Mouse (Mus musculus) c-Kit-positive CD71-positive TER-119-positive erythroid progenitor cells, embryonic 14.5 days (primary cell): ENCODE measurements at regions not wholly inside any gene's neighbourhood (a gene's known extent, or its start where the extent isn't known, plus 50 kb on each side); places are given as distances from the start of the nearest gene placed in this dataset.

Experiments
- DNase-seq: peaks from one replicate; pipeline ENCODE4 v3.0.0-alpha.2; 2013; ENCODE audit warnings: low spot score

DNA sequence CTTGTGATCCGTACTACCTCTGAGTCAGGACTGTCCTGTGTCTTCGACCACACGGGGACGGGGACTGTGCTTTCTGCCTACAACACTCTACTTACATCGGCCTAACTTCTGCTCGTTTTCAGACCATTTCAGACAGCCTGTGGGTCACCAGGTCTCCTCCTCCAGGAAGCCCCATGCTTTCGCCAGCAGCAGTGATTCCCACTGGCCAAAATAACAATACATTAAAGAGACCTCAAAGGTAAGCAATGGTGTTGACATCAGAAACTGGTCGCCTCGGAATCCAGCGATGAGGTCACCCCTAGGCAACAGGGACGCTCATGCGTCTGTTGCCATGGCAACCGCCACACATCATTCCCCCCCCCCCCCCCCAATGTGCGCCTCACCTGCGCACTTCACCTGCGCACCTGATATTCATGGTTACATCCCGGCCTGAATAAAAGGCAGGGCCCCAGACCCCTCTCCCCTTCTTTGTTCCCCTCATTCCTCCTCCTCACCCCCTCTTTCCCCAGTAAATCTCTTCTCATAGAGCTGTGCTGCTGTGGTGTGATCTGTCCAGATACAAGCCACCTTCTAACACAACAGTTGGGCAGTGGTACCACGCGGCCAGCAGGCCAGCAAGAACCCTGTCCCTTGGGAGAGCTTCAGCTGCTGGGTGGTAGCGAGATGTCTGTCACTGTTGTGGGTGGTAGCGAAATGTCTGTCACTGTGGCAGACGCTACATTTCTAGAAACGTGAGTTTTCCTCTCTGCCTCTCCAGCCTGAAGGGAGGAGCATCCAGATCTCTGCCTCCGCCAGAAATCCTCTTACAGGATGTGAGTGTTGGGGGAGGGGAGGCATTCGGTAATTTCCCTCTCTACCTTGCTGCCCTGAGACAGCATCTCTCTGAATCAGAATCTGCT, 145.0 kb downstream of the Setd4 start:
- DNase-seq = no peak

GRCm38 (mm10) chr16:93458011-93458585, 145.8 kb downstream of the Setd4 start:
- no peak for DNase-seq

DNA sequence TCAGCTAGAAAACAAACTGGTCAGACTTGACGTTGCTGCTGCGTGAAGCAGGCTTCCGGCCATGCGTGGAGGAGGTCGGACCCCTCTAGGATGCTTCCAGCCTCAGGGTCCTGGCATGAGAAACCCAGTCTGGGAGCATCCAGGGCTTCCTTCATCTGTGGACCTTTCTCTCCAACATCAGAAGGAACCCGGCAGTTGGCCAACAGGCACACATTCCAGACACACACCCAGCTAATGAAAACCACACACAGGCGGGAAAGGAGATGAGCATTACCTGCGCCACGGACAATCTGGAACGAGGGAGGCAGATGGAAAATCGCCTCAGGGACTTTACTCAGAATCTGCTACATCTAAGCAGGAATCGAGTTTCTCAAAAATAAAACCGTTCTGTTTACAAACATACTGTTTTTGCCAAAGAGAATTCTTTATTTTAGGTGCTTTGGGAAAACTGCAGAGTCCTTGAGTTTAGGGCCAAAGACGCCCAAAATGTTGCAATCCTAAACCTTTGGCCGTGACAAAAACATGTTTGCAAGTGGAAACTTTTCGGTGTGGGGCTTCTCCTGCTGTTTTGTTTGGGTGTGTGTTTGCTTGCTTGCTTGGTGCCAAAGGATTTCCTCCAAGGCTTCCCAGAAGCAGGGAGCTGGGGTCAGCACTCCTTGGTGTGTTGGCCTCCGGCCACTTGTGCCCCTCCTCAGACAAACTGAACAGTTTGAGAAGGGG, 147.0 kb downstream of the Setd4 start:
- DNase-seq = no peak

DNA sequence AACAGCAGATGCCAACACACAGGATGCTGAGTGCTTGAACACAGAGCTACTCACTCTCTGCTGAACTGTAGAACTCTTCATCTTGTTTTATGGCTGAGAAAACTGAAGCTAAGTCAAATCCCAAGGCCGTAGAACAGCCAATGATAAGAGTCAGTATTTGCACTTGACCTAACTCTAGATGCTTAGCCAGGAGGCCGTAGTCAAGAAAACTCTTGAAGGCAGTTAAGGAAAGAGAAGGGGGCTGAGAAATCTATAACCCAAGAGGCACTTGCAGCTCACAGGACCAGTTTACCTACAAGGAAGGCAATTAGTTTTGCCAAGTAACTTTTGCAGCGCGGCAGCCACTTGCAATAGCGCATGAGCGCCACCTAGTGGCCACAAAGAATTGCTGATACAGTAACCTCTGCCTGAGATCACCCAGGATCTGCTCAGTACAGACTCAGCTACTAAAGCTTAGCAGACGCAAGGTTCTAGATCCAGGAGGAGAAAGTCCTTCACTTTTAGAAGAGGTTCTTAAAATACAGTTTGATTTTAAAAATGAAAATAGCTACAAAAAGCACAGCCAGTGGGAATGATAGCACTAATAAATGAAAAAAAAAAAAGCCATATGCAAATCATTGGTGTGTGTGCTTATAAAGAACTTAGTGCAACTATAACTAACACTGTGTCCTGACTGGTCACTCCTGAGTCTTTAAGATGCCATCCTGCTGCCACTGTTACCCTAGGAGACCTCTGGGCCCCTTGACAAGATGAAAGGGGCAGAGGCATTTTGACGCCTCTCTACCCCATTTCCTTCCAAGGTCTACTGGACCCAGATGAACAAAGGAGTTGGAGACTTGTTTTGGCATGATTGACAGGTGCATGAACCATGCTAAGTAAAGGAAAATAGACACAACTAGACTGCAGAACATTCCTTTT, 149.5 kb downstream of the Setd4 start:
- DNase-seq = peak; percentile 74

GRCm38 (mm10) chr16:93453056-93453455, 150.8 kb downstream of the Setd4 start:
- no peak for DNase-seq

- no peak for DNase-seq
These were observed 153.0 kb downstream of the Setd4 start for GRCm38 (mm10) chr16:93450896-93451295.

DNA sequence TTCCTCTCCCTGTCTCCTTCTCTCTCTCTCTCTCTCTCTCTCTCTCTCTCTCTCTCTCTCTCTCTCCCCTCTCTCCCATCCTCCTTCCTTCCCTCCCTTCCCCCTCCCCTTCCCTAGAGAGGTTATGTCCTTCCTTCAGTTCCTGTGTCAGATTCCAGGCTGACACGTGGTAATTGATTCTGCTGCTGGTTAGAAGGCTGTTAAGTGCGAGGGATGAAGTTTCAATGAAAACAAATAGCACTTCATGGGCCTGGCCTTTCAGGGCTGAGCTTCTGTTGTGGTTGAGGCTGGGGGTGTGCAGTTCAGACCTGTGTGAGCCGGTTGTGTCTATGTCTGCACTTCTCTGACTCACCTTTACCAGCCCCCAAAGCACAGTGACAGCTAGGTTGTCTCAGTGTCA, 153.9 kb downstream of the Setd4 start:
- DNase-seq = no peak

DNA sequence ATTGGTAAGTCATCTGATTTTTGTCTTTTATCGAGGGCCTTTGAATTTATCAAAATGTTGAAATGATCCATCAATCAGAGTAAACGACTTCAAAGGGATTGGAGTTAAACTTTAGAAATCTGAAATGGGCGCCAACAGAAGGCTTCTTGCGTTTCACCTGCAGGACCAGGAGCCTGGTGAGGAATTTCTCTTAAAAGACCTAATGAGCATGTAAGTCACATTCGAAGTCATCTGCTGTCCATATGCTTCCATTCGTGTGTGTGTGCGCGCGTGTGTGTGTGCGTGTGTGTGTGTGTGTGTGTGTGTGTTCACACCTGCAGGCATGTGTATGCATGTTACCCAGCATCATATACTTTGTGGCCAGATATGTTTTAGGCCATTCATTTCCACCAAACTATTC, 155.7 kb downstream of the Setd4 start:
- no peak for DNase-seq

DNA sequence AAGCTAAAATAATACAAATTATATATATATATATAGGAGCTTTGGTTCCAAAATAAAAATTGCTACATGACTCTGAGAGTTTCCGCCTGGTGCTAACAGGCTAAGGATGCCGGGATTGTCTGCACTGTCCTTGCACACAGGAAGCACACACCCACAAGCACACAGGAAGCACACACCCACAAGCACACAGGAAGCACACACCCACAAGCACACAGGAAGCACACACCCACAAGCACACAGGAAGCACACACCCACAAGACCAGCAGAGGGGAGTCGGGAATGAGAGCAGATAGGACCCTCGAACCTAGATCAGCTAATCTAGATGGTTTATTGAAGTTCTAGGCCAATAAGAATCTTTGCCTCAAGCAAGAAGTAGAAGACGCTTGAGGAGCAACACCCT, 156.9 kb downstream of the Setd4 start:
- DNase-seq = no peak

GRCm38 (mm10) chr16:93446206-93446605, 157.7 kb downstream of the Setd4 start:
- DNase-seq = no peak

DNA sequence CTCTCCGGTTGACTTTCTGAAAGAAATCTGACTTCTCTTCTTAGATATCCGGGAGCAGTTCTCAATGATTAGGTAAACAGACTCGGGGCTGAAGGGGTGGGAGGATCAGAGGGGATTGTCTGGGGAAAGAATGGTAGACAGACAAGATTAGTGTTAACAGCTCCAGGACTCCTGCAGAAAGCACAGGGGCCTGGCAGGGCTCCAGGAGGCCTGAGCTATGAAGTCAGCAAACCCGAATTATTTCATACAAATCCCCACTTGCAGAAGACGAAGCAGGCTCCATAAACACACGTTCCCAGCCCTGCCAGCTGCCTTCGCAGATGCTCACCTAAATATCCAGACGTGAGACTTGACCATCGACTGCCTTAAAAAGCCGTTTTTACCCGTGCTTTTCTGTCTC, 161.0 kb downstream of the Setd4 start:
- no peak for DNase-seq

DNA sequence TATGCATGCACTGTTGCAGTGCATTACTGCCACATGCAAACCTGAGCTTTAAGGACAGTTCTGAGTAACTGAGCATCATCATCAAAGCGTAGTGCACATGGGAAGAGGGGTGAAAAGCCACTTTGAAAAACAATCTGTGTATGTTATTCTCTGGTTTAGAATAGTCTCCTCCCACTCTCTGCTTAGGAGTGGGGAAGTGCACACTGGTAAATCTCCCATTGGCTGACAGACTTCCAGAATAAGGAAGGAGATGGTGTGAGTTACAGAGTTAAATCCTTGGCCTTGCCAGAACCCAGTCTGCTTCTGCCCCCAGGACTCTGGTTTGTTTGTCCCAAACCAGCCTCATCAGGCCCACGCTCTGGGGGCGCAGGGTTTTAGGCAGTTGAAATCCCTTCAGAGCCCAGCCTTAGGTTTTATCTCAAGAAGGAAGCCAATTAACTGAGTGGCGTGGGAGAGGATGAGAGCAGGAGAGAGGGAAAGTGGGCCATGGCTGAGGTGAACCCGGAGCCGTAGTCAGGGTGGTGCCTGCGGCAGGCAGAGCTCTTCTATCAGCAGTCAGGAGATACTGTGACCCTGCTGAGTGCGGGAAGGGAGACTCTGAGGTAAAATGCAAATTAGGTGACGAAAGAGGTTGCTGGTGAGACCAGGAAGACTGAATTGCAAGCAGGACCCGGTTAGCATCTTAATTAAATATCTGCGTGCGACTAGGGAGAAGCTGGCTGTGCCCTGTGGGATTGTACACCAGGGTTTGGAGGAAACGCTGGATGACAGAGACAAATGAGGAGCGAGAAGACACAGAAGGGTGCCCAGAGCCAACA, 166.0 kb downstream of the Setd4 start:
- DNase-seq = no peak

DNA sequence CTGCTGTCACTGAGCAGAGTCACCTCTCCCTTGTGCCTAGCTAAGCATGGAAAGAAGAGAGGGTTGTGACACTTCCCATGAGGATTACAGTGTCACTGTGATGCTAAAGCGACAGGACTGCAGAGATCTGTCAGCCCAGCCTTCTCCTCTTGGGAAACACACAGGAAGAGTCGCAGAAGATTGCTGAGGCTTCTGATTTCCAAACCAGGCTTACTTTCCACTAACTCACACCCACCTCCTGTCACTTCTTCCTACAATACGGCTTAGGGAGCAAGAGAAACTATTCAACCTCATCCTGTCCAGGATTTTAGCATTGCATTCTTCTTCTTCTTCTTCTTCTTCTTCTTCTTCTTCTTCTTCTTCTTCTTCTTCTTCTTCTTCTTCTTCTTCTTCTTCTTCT, 167.1 kb downstream of the Setd4 start:
- DNase-seq = no peak

GRCm38 (mm10) chr16:93431316-93431715, 172.5 kb downstream of the Setd4 start:
- DNase-seq = no peak

DNA sequence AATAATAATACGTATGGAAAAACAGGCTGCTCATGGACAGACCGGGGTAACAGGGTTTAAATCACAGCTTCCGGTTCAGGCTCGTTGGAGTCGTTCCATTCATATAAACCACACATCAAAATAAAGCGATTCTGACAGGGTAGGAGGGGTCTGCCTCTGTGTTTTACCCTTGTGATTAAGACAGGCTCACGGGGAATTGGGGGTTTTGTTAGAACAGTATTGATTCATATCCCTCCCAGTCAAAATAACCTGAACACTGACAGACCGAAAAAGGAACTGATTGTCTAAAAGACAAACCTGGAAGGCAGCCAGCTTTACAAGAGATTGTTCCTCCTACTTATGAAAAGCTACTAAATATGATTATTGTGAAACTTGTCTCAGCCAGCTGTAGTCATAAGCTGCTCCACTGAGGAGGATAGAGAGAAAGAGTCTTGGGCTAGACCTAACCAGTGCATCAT, 174.5 kb downstream of the Setd4 start:
- no peak for DNase-seq

DNA sequence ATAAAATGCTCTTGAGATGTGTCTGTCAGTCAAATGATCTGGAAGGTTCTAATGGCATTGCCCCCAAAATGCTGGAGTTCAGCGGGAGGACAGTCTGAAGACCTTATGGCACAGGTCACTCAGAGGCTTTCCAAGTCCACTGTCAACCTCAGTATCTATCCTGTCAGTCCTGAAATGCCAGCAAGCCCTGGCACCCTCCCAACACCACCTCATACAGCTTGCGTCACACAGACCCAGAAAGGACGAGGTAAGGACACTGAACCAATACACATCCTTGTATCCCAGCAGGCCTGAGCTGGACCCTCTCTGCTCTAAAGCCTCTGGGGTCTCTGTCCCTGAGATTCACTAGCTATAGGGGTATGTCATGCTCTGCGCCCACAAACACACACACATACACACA, 176.6 kb downstream of the Setd4 start:
- DNase-seq = no peak

GRCm38 (mm10) chr16:93425731-93426130, 178.1 kb downstream of the Setd4 start:
- DNase-seq = no peak

DNA sequence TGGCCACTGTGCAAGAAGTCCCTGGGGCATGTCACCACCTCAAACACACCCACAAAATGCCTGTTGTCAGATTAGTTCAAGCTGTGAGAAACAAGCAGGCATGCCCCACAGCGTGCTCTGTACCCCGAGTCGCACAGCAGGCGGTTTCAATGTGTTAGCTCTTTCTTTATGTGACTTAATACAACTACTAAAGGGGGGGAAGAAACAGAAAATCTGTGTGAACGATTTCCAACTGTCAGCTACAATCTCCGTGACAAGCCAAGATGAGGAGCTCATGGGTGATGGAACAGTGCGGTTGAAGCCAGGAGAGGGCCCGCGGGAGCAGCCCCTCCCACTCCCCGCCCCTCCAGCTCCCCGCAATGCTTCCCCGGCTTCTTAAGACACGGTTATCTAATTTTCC, 180.7 kb downstream of the Setd4 start:
- no peak for DNase-seq

GRCm38 (mm10) chr16:93422221-93422620, 181.6 kb downstream of the Setd4 start:
- DNase-seq = no peak

- DNase-seq = peak; percentile 68
These were observed 185.6 kb downstream of the Setd4 start for GRCm38 (mm10) chr16:93418246-93418645.

DNA sequence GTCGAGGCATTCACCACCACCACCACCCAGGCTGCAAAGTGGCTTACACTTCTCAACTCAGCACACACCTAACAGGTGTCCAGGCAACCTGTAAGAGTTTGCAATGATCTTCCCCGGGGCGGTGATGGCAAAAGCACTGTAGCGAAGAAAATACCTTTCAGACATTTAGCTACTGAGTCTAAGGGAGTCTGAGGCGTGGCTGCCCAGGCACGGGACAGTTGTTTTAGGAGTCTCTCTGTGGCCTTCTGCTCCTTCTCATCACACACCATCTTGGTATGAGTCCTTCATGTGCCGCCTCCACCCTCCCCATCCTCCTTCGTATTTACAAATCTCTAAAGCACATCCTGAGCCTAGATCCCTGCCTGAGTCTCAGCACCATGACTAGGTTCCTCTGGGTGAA, 186.0 kb downstream of the Setd4 start:
- no peak for DNase-seq
